Mouse (Mus musculus) common myeloid progenitor, adult 5-6 weeks (primary cell): ENCODE data around the gene Tshz2. TPM values are rescaled to one million over a fixed set of nuclear protein-coding genes. Genes with fewer than 3 reads are reported as not detected.
A peak's percentile ranks its signal among the peaks of the same experiment; 100 is the strongest.

ENCODE experiments used
- ATAC-seq: replicated peaks from 2 replicates; pipeline ENCODE4 v1.8.0; 2016; ENCODE audit warnings: low read depth, mild to moderate bottlenecking, moderate TSS enrichment, inconsistent platforms; ENCODE audit not compliant: poor library complexity, severe bottlenecking
- total RNA-seq: library from RNA; stranded (forward); fragments of 200-1000, 187-1606 nt; gene quantifications from 2 replicates; pipeline ENCODE4 v1.2.3, GENCODE M21; 2017

The Tshz2 gene
- total RNA-seq, 1 experiment from 2014 or later = not detected

GRCm38 (mm10) chr2:169982925-169983324, 350.1 kb downstream of the Tshz2 start:
- no peak for ATAC-seq

GRCm38 (mm10) chr2:169987186-169987585, 354.4 kb downstream of the Tshz2 start:
- no peak for ATAC-seq

GRCm38 (mm10) chr2:169989186-169989585, 356.4 kb downstream of the Tshz2 start:
- no peak for ATAC-seq

GRCm38 (mm10) chr2:169990991-169991390, 358.2 kb downstream of the Tshz2 start:
- no peak for ATAC-seq

GRCm38 (mm10) chr2:169995987-169996386, 363.2 kb downstream of the Tshz2 start:
- ATAC-seq = no peak

- no peak for ATAC-seq
Observed at GRCm38 (mm10) chr2:169996501-169997237, 363.9 kb downstream of the Tshz2 start.

- ATAC-seq = no peak
Observed at GRCm38 (mm10) chr2:169997276-169998049, 364.6 kb downstream of the Tshz2 start.

GRCm38 (mm10) chr2:169998878-169999337, 366.1 kb downstream of the Tshz2 start:
- ATAC-seq = no peak

- ATAC-seq = peak; percentile 39; the same call in 1 of the 2 replicates
Observed at GRCm38 (mm10) chr2:170002594-170003504, 370.0 kb downstream of the Tshz2 start.

GRCm38 (mm10) chr2:170003666-170004065, 370.9 kb downstream of the Tshz2 start:
- ATAC-seq = no peak

GRCm38 (mm10) chr2:170006829-170007228, 374.0 kb downstream of the Tshz2 start:
- no peak for ATAC-seq

- ATAC-seq = no peak
Observed at GRCm38 (mm10) chr2:170007426-170007958, 374.7 kb downstream of the Tshz2 start.

- no peak for ATAC-seq
Observed at GRCm38 (mm10) chr2:170009729-170010128, 376.9 kb downstream of the Tshz2 start.

GRCm38 (mm10) chr2:170011858-170012257, 379.0 kb downstream of the Tshz2 start:
- ATAC-seq = no peak

GRCm38 (mm10) chr2:170017302-170017701, 384.5 kb downstream of the Tshz2 start:
- no peak for ATAC-seq

GRCm38 (mm10) chr2:170017926-170018325, 385.1 kb downstream of the Tshz2 start:
- no peak for ATAC-seq

- no peak for ATAC-seq
Observed at GRCm38 (mm10) chr2:170022953-170023352, 390.1 kb downstream of the Tshz2 start.

GRCm38 (mm10) chr2:170023741-170024140, 390.9 kb downstream of the Tshz2 start:
- ATAC-seq = no peak

- peak; percentile 50 for ATAC-seq
Observed at GRCm38 (mm10) chr2:170024939-170025338, 392.1 kb downstream of the Tshz2 start.

GRCm38 (mm10) chr2:170025896-170026295, 393.1 kb downstream of the Tshz2 start:
- ATAC-seq = no peak
